Mouse (Mus musculus) C2C12 (cell line): Measurements from ENCODE around the gene Agrp.

Source experiments
- CTCF ChIP-seq: IDR thresholded peaks from one replicate; pipeline ENCODE4 v1.5.1; 2011; ENCODE audit not compliant: control insufficient read depth, insufficient read depth, insufficient read length
- MAX ChIP-seq: IDR thresholded peaks from one replicate; pipeline ENCODE4 v1.6.1; 2011; ENCODE audit warnings: mild to moderate bottlenecking, control low read depth
- MYOD1 ChIP-seq: IDR thresholded peaks from one replicate; pipeline ENCODE4 v1.6.1; 2011; ENCODE audit warnings: low read depth; ENCODE audit not compliant: control insufficient read depth, insufficient read length
- MYOG ChIP-seq: IDR thresholded peaks from one replicate; pipeline ENCODE4 v1.6.1; 2011; ENCODE audit not compliant: control insufficient read depth, insufficient read length; ENCODE audit errors: extremely low read depth
- USF1 ChIP-seq: IDR thresholded peaks from one replicate; pipeline ENCODE4 v1.6.1; 2011; ENCODE audit warnings: low read depth, mild to moderate bottlenecking, control low read depth, moderate library complexity

- no peak for TF ChIP-seq CTCF
- TF ChIP-seq MAX = no peak
- TF ChIP-seq USF1 = no peak
- no peak for TF ChIP-seq MYOD1
- TF ChIP-seq MYOG = no peak
These were observed 31.6 kb downstream of the Agrp start for GRCm38 (mm10) chr8:105605491-105606188.
